8 mouse cellular contexts compared by ENCODE assay signal in the genomic region with DNA sequence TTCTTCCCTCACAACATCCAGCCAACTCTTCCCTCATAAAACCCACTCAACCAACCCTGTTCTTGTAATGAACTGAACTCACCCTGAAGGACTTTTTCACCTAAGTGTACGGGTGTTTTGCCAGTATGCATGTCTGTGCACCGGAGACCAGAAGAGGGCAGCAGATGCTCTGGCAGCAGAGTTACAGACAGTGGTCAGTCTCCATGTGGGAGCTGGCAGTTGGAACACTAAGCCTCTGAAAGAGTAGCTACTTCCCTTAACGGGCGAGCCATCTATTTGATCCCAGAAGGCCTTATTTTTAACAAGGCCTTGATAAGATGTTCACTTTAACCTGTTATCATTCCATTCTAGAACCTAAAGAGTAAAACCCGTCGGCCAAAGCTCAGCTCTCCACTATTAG. TPM values are rescaled to one million over a fixed set of nuclear protein-coding genes. Genes with fewer than 3 reads are reported as not detected.
DNase-seq lines count a peak whose midpoint lies in the region; ATAC-seq lines count a peak whose summit lies in the region.
"Had no signal": no experiment of that assay in that cellular context is flagged by ENCODE, and none has a peak within 500 bp of the region (broad histone marks: within the 10 kb centered on the region; RNA-seq: fewer than 3 reads in every experiment).

No protein-coding gene starts in this region.

- H3K27me3 ChIP-seq in forebrain, embryonic 14.5 days (replicated peaks; ENCODE audit: control insufficient read depth, insufficient read depth, low read length) = no peaks in the 10 kb centered on the region
- no peaks in the 10 kb centered on the region for H3K27me3 ChIP-seq in lung, embryonic 16.5 days (ENCODE audit: control insufficient read depth, insufficient read depth, low read depth, low read length)
- H3K27me3 ChIP-seq: neural tube, embryonic 13.5 days had no signal

- no peak overlapping the region for H3K4me2 ChIP-seq in forebrain, embryonic 14.5 days (ENCODE audit: low read length)
- H3K4me2 ChIP-seq in lung, embryonic 16.5 days (ENCODE audit: low read depth, low read length) = no peak overlapping the region
- H3K4me2 ChIP-seq: neural tube, embryonic 13.5 days had no signal

- no peak overlapping the region for H3K27ac ChIP-seq in forebrain, embryonic 14.5 days (ENCODE audit: low read depth, low read length)
- no peak overlapping the region for H3K27ac ChIP-seq in lung, embryonic 16.5 days (ENCODE audit: low read length)
- H3K27ac ChIP-seq: neural tube, embryonic 13.5 days had no signal

- ATAC-seq in forebrain, embryonic 14.5 days = peak; percentile 46; the same call in 1 of the 2 replicates
- peak; percentile 66 for ATAC-seq in lung, embryonic 16.5 days (ENCODE audit: low read depth)

- H3K36me3 ChIP-seq in forebrain, embryonic 14.5 days (ENCODE audit: control insufficient read depth, insufficient read depth, low read length) = peaks cover 65% of the 10 kb centered on the region
- peaks cover 54% of the 10 kb centered on the region for H3K36me3 ChIP-seq in lung, embryonic 16.5 days (ENCODE audit: control insufficient read depth, insufficient read depth, low read length)

- peak; percentile 44 for DNase-seq in urinary bladder, postnatal 14 days (ENCODE audit: low spot score)
- no peak for DNase-seq in urinary bladder, adult 2 months (ENCODE audit: low spot score)
- peak; percentile 80 for DNase-seq in brain, adult 2 months (ENCODE audit: low read depth, low spot score)
- peak; percentile 43 for DNase-seq in forebrain, embryonic 14.5 days (ENCODE audit: low spot score)
- peak; percentile 62 to 76 for DNase-seq in kidney, adult 8-10 months
- DNase-seq in right cerebral cortex, postnatal 14 days = peak; percentile 25

- no peaks in the 10 kb centered on the region for H3K9me3 ChIP-seq in forebrain, embryonic 14.5 days (replicated peaks; ENCODE audit: control insufficient read depth, low read length)
- no peaks in the 10 kb centered on the region for H3K9me3 ChIP-seq in lung, embryonic 16.5 days (ENCODE audit: control insufficient read depth, low read length)
- H3K9me3 ChIP-seq: neural tube, embryonic 13.5 days had no signal

- H3K9ac ChIP-seq in forebrain, embryonic 14.5 days (ENCODE audit: low read length) = no peak overlapping the region
- no peak overlapping the region for H3K9ac ChIP-seq in lung, embryonic 16.5 days (ENCODE audit: low read length)
- H3K9ac ChIP-seq: neural tube, embryonic 13.5 days had no signal

- 68% methylated on average over 6 of the region's 6 CpGs for WGBS in forebrain, embryonic 14.5 days
- WGBS in lung, embryonic 16.5 days = 56% methylated on average over 6 of the region's 6 CpGs

- H3K4me1 ChIP-seq in forebrain, embryonic 14.5 days (ENCODE audit: control insufficient read depth, insufficient read depth, low read length) = peaks cover 3% of the 10 kb centered on the region; the same call in 1 of the 2 replicates
- peaks cover 1% of the 10 kb centered on the region; the same call in 1 of the 2 replicates for H3K4me1 ChIP-seq in lung, embryonic 16.5 days (replicated peaks; ENCODE audit: control insufficient read depth, insufficient read depth, low read length)

- H3K4me3 ChIP-seq in forebrain, embryonic 14.5 days (ENCODE audit: low read depth, low read length) = no peak overlapping the region
- no peak overlapping the region for H3K4me3 ChIP-seq in lung, embryonic 16.5 days (ENCODE audit: low read length)
- H3K4me3 ChIP-seq: neural tube, embryonic 13.5 days had no signal

RNA-seq across cellular contexts. Expression of a gene that starts 1.4 kb away (rescaled TPM):
- polyA plus RNA-seq in urinary bladder, adult 2 months (2012; rRNA removed) = 0.03 TPM in 1 of 2 replicates, not detected in the other
- polyA plus RNA-seq in forebrain, embryonic 14.5 days (2014; fragmentation: Nextera tagmentation; extraction: Ambion mirVana) = 0.06 TPM in 1 of 2 replicates, not detected in the other
- 0.06 and 0.08 TPM in 2 replicates for polyA plus RNA-seq in lung, embryonic 16.5 days (2015; fragmentation: Nextera tagmentation; extraction: Ambion mirVana)

RNA-seq across cellular contexts. Expression of a gene that starts 8.2 kb away (rescaled TPM):
- 60.8 and 74.4 TPM in 2 replicates for polyA plus RNA-seq in urinary bladder, adult 2 months (2012; rRNA removed)
- polyA plus RNA-seq in forebrain, embryonic 14.5 days (2014; fragmentation: Nextera tagmentation; extraction: Ambion mirVana) = 49.1 and 55.4 TPM in 2 replicates
- 45.7 and 46.4 TPM in 2 replicates for polyA plus RNA-seq in lung, embryonic 16.5 days (2015; fragmentation: Nextera tagmentation; extraction: Ambion mirVana)

RNA-seq across cellular contexts. Expression of a gene that starts 39.8 kb away (rescaled TPM):
- 109 and 111 TPM in 2 replicates for polyA plus RNA-seq in urinary bladder, adult 2 months (2012; rRNA removed)
- polyA plus RNA-seq in forebrain, embryonic 14.5 days (2014; fragmentation: Nextera tagmentation; extraction: Ambion mirVana) = 42.1 and 47.5 TPM in 2 replicates
- 72.6 and 72.7 TPM in 2 replicates for polyA plus RNA-seq in lung, embryonic 16.5 days (2015; fragmentation: Nextera tagmentation; extraction: Ambion mirVana)
